Mouse (Mus musculus) CH12.LX (cell line): ENCODE results near the gene Setd5.

ENCODE experiments used
- CTCF ChIP-seq, 2 experiments: IDR thresholded peaks in 1 of 2; conservative IDR thresholded peaks in 1 of 2; 2 replicates each; pipeline ENCODE4 v1.5.1; 2011 to 2012; ENCODE audit warnings: low read depth in 2 of 2, low read length in 2 of 2, improper control_type of control experiment in 1 of 2, inconsistent platforms in 1 of 2, mild to moderate bottlenecking in 1 of 2, moderate library complexity in 1 of 2
- EP300 ChIP-seq: IDR thresholded peaks from 2 replicates; pipeline ENCODE4 v1.6.1; 2011; ENCODE audit warnings: low read length, improper control_type of control experiment
- JUN ChIP-seq: IDR thresholded peaks from 2 replicates; pipeline ENCODE4 v1.6.1; 2011; ENCODE audit warnings: low read depth, mild to moderate bottlenecking, low read length, improper control_type of control experiment, moderate library complexity; ENCODE audit not compliant: insufficient read depth

GRCm38 (mm10) chr6:113034466-113034865 is 42.7 kb upstream of the Setd5 start:
- no peak for TF ChIP-seq CTCF (conservative IDR thresholded peaks at IDR 0.05 in 1 of 2, IDR thresholded peaks at IDR 0.05 in 1 of 2; ENCODE audit: low read depth in 2 of 2, low read length in 2 of 2)
- TF ChIP-seq JUN, result no peak
- no peak for TF ChIP-seq EP300
